Mouse (Mus musculus): ENCODE data around the gene Mrpl32. TPM values are rescaled to one million over a fixed set of nuclear protein-coding genes. Genes with fewer than 3 reads are reported as not detected.

Gene Mrpl32
- total and polyA plus RNA-seq, 2 experiments from 2014 or later: 17.9 to 141 TPM

- H3K36me3 ChIP-seq (replicated peaks; ENCODE audit: control insufficient read depth, insufficient read depth, low read length): no peaks in the 10 kb centered on the region
- H3K9ac ChIP-seq (replicated peaks; ENCODE audit: low read depth, low read length): no peak overlapping the region
- H3K4me2 ChIP-seq (ENCODE audit: low read depth, low read length): no peak overlapping the region
- no peak overlapping the region for H3K4me3 ChIP-seq (ENCODE audit: low read depth, low read length)
- no peak overlapping the region for H3K27ac ChIP-seq (ENCODE audit: low read depth)
- no peaks in the 10 kb centered on the region for H3K27me3 ChIP-seq (ENCODE audit: control insufficient read depth, insufficient read depth, low read length)
- TF ChIP-seq CTCF (IDR thresholded peaks at IDR 0.05; ENCODE audit: low read depth) (no peak), EP300 (IDR thresholded peaks at IDR 0.05; ENCODE audit: low read depth) (no peak)
- ATAC-seq (ENCODE audit: insufficient read depth, low read depth) (no peak), DNase-seq (ENCODE audit: low spot score) (no peak)
- 52% methylated on average over 1 of the region's 1 CpGs for WGBS
- H3K9me3 ChIP-seq (replicated peaks; ENCODE audit: control insufficient read depth, low read length): no peaks in the 10 kb centered on the region
- H3K4me1 ChIP-seq (ENCODE audit: control insufficient read depth, insufficient read depth): no peaks in the 10 kb centered on the region
Observed at GRCm38 (mm10) chr13:14561336-14561735, 51.6 kb downstream of the Mrpl32 start.

Other genes with a start within 250 kb of the Mrpl32 start
- 0.04 and 0.34 TPM in 2 replicates for gene Hecw1, start 89.9 kb downstream of the Mrpl32 start, total RNA-seq (2014; rRNA removed; ENCODE audit: low replicate concordance)
- 0.30 and 0.37 TPM in 2 replicates for gene Hecw1, start 89.9 kb downstream of the Mrpl32 start, polyA plus RNA-seq (2015; fragmentation: Nextera tagmentation; extraction: Ambion mirVana)
- 62.3 and 70.7 TPM in 2 replicates for gene Psma2, start 75 bp upstream of the Mrpl32 start, total RNA-seq (2014; rRNA removed; ENCODE audit: low replicate concordance)
- 140 and 141 TPM in 2 replicates for gene Psma2, start 75 bp upstream of the Mrpl32 start, polyA plus RNA-seq (2015; fragmentation: Nextera tagmentation; extraction: Ambion mirVana)
- gene AW209491, start 17.0 kb upstream of the Mrpl32 start, total RNA-seq (2014; rRNA removed; ENCODE audit: low replicate concordance): 5.4 and 9.7 TPM in 2 replicates
- gene AW209491, start 17.0 kb upstream of the Mrpl32 start, polyA plus RNA-seq (2015; fragmentation: Nextera tagmentation; extraction: Ambion mirVana): 14.1 and 16.4 TPM in 2 replicates